Mouse (Mus musculus) left cerebral cortex, postnatal 25 days (tissue): ENCODE measurements around the gene 2310061I04Rik. TPM values are rescaled to one million over a fixed set of nuclear protein-coding genes. Genes with fewer than 3 reads are reported as not detected.

Experiments used
- DNase-seq, 2 experiments: peaks; one replicate each; pipeline ENCODE4 v3.0.0; 2022; ENCODE audit warnings: low spot score in 2 of 2, mixed read lengths in 1 of 2
- intact Hi-C: fragments of 180-260 bp; cut with DNase I; formaldehyde crosslinking; loops from one replicate; pipeline ENCODE4 v1.15.1; 2025
- total RNA-seq, 2 experiments: library from RNA; stranded (reverse); gene quantifications; 2 replicates each; pipeline ENCODE4 v1.2.3; 2021

2310061I04Rik gene
- total RNA-seq, 2 experiments from 2014 or later, result 55.4 to 59.6 TPM

- peak; percentile 62 to 74 for DNase-seq
- intact Hi-C loops, result loop anchor here (5.0 kb wide), 1 partner anchor 80 kb away; the partner anchor contains the start of gene Tubb5
Measured at GRCm38 (mm10) chr17:35917463-35918251, 20.4 kb upstream of the 2310061I04Rik start.

- intact Hi-C loops, result loop anchor here (5.0 kb wide), 1 partner anchor 80 kb away; the partner anchor contains the start of gene Tubb5
- DNase-seq, result peak in 1 of 2 experiments; percentile 43
Measured at GRCm38 (mm10) chr17:35917143-35917462, 19.9 kb upstream of the 2310061I04Rik start.

GRCm38 (mm10) chr17:35916297-35917142 lies 19.3 kb upstream of the 2310061I04Rik start, which contains the start of the genes Mrps18b and Ppp1r10:
TSS of gene Mrps18b (minus strand) at chr17:35916389.
TSS of gene Ppp1r10 (plus strand) at chr17:35916434.
- intact Hi-C loops, result loop anchor here (5.0 kb wide), 1 partner anchor 79 kb away; the partner anchor contains the start of gene Tubb5
- DNase-seq, result peak; percentile 100

DNA sequence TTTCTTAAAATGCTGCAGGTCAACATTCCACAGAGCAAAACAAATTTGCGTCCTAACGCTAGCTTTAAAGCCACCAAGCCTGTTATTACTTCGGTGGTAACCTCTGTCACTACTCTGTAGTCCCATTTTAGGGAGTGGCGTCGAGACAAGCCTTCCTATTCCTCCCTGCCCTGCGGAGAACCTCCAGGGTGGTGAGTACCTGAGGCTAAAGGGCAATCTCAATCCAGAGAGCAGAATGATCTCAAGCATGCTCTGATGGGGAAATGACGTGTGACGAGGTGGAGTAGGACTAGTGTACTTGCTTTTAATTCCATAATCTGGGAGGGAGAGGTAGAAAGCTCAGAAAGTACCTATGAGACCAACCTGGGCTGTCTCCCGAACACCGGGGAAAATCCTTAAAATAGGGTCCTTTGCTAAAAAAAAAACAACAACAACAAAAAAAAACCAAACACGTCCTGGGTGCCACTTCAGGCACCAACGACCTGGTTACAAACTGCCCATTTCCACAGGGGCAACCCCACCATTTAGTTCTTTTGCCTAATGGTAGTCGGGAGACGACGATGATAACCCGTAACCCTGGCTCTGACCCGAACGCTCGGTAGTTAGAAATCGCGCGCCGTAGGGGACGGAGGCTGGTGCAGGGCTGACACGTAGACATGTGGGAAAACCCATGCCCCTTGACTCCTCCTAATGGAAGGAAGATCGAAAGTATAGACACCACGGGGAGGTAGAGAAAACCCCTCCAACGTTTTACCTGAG lies 18.5 kb upstream of the 2310061I04Rik start:
- no peak for DNase-seq
- intact Hi-C loops, result loop anchor here (5.0 kb wide), 1 partner anchor 78 kb away; the partner anchor contains the start of gene Tubb5

- no peak for DNase-seq
- intact Hi-C loops, result loop anchor here (5.0 kb wide), 1 partner anchor 78 kb away; the partner anchor contains the start of gene Tubb5
Measured at GRCm38 (mm10) chr17:35914975-35915374, 17.7 kb upstream of the 2310061I04Rik start.

DNA sequence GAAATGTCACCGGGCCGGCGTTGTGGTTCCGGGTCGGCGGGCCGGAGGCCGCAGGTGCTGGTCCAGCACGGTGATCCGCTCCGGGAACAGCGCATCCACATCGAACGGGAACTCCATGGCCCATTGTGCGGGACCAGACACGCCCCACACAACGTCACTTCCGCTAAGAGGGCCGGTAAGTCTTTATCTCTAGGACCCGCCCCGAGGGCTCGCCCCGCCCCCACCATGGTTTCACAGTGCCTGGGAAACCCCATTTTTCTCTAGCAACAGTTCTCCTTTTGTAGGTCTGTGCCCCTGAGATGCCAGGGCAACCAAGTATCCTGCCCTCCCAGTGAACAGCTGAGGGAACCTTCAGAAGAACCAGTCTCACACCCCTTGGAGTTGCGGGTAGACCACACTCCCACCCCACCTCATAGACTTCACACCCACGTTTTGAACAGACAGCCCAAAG lies 12.7 kb upstream of the 2310061I04Rik start, which contains the start of gene Atat1:
Atat1 (minus strand) TSS at position 157 of the 451 bp plus-strand sequence.
- peak; percentile 93 to 95 for DNase-seq
- intact Hi-C loops, result no loop called here

DNA sequence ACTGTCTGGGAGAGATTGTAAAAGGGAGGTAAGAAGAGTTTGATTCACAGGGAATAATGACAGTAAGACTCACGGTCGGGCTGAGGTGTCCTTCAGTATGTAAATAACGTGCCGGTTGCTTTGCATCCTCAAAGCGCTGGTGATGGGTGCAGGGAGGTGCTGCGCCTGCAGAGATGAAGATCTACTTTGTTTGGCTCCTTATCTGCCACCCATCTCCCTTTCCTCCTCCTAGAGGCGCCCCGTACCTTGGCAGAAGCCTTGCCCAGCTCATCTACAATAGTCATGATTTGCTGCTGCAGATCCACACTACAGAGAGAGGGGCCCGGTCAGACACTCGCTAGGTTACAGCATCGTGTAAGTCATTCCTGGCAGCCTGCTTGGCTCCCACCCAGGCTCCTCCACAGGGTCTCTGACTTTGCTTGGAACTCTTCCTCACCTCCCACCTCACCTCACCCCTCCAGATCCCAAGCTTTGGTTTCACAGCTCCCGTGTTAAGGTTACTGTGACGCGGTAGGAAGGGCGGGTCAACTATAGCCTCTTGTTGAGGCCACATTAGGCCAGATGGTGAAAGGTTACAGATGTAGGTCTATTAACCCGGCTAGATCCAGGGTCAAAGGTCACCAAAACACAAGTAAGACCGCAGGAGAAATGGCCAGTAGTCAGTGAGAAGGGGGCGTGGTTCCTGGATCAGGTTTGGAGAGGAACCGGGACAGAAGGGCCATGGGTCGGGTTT lies 12.1 kb upstream of the 2310061I04Rik start:
- DNase-seq, result no peak
- intact Hi-C loops, result no loop called here

GRCm38 (mm10) chr17:35907609-35908008 lies 10.4 kb upstream of the 2310061I04Rik start:
- DNase-seq, result no peak
- intact Hi-C loops, result no loop called here

DNA sequence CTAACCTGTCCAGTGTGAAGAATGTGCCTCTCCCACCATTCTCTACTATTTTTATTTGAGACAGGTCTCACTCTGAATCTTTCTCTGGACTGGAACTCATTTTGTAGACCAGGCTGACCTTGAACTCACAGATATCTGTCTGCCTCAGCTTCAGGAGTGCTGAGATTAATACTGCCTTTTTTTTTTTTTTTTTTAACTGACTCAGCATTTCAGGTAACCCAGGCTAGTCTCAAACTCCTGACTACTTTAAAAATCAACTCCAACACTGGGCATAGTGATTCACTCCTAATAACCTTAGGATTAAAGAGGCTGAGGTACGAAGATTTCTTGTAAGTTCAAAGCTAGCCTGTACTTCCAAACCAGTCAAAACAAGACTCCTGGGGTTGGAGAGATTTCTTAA lies 8.4 kb upstream of the 2310061I04Rik start:
- DNase-seq, result no peak
- intact Hi-C loops, result no loop called here

GRCm38 (mm10) chr17:35903992-35904355 lies 6.7 kb upstream of the 2310061I04Rik start:
- DNase-seq, result no peak

DNA sequence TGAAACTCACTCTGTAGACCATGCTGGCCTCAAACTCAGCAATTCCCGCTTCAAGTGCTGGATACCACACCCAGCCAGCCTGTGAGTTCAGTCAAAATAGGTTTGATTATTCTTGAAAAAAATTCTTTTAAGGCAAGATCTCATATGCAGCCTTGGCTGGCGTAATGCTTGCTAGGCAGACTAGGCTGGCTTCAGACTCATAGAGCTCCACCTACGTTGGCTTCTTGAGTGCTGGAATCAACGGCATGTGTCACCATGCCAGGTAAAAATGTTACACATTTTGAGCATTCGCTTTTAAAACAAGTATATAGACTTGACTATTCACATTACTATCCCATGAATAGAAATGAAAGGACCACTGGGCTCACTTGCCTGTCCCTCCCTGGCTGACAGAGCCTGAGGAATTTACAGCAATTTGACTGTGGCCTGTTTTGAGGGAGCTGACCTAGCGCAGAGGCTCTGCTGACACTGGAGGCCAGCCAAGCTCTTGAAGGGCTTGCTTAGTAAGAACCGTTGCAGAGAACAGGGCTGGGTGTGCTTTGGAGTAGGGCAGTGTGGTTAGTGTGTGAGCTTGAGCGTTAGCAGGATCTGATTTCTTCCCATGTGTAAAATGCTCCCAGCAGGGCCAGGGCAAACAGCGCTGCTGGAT lies 6.2 kb upstream of the 2310061I04Rik start:
- DNase-seq, result no peak
- intact Hi-C loops, result no loop called here

More at GRCm38 (mm10) chr17:35903992-35904355, 6.7 kb upstream of the 2310061I04Rik start:
- intact Hi-C loops, result no loop called here

DNA sequence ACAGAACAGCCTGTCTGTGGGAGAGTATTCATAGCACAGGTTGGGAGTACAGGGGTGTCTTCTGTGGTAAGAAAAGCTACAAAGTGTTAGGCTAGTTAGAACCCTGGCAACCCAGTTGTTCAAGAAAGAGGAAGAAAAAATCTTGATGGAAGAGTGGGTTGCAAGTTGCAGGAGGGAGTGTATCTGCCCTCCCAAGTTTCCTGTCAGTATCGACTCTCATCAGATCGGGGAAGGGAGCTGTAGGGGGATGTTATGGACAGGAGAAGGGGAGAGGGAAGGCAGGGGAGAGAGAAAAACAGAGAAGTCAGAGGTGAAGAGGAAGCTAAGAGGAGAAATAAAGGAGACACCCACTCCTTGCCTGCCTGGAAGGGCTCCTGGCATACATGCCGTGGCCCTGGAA lies 3.4 kb upstream of the 2310061I04Rik start:
- intact Hi-C loops, result no loop called here
- no peak for DNase-seq

DNA sequence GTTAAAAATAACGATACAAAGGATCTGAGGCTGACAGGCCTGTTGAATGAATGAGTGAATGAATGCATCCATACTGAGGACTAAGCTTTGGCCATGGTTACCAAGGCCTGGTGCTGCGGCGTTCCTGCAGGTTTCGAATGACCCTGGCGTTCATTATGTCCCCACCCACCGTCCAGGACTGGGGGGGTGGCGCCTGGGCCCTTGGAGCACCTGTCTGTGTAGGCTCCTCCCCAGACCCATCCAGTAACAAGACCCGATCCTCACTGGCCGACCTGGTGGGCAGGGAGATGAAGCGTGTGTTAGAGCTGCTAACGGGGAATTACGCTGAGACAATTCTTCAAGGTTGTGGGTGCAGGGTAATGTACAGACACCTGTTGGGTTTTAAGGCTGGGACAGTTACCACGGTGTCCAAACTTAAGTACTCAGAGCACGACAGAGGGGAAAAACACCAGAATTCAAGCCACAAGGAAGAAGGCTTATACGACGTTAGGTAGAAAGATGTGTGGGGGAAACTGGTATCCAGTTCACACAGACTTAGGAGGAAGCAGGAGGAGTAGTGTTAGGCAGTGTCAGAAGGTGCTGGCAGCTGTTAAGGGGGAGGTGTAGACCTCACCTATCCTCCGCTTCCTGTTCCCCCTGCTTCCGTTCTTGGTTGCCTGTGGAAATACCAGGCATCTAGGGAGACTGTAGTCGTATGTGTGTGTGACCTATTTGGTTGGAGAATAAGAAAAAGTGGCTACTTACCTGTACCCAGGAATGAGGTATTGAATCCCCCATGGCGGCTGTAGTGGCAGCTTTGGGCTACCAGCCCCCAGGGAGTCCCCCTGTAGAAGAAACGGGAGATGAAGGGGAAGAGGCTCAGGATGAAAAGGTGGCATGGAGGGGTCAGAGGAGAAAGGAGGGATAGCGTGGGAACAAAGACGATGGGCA lies 678 bp upstream of the 2310061I04Rik start:
- intact Hi-C loops, result no loop called here
- DNase-seq, result no peak

DNA sequence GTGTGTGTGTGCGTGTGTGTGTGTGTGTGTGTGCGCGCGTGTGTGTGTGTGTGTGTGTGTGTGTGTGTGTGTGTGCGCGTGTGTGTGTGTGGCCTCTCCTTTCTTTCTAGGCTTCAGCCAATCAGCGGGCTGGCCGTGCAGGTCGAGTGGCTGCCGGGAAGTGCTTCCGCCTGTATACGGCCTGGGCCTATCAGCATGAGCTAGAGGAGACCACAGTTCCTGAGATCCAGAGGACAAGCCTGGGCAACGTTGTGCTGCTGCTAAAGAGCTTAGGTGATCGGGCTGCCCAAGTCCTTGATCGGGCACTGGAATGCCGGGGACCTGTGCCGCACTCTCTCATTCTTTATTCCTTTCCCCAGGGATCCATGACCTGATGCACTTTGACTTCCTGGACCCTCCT lies 9.5 kb downstream of the 2310061I04Rik start:
- no peak for DNase-seq
- intact Hi-C loops, result no loop called here

- no peak for DNase-seq
- intact Hi-C loops, result no loop called here
Measured at GRCm38 (mm10) chr17:35883777-35884176, 13.5 kb downstream of the 2310061I04Rik start.

- intact Hi-C loops, result no loop called here
- no peak for DNase-seq
Measured at GRCm38 (mm10) chr17:35882924-35883323, 14.3 kb downstream of the 2310061I04Rik start.
